Mouse (Mus musculus): ENCODE results near the gene Coro1b.
"Not testable (repeated sequence)": the region's sequence is repeated elsewhere in the genome, so short reads cannot be mapped to it uniquely, and the experiment has no call there.

Coro1b gene

DNA sequence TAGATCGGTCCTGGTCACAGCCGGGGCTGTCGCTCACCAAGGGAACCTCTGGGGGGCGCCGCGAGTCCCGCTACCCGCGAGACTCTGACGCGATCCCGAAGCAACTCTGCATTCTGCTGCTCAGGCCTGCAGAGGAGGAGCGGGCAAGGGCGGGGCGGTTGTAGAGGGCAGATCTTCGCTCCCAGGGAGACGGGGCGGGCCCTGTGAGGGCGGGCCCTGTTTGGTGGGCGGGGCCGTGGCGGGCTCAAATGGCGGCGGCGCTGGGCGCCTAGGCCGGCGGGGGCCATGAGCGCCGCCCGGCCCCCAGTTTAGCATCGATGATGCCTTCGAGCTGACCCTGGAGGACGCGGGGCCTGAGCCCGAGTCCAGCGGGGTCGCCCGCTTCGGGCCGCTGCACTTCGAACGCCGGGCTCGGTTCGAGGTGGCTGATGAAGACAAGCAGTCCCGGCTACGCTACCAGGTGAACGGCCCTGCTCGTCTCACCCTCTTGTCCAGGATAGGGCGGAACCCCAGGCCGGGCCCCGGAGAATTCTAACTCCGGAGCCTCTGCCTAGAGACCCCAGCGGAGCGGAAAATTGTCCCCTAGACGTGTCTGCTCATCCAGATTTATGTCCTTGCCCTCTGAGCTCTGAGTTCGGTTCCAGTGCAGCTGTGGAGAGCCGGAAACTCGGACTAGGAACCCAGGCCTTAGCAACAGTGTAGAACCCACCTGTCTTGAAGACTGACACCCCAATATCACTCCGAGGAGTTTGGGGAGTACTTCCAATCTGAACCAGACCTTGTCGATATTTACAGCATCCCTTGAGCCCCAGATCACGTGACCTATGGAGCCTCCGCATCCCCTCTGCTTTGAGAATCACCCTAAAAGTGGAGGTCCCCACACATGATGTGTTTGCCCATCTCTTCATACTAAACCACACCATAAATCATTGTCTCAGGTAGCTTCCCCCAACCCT is 22.4 kb upstream of the Coro1b start, which contains the start of gene Aip:
Aip (minus strand) TSS at position 118 of the 956 bp plus-strand sequence.
- H3K27me3 ChIP-seq (ENCODE audit: control insufficient read depth, insufficient read depth, low read length, poor library complexity, severe bottlenecking): no peaks in the 10 kb centered on the region
- DNase-seq (ENCODE audit: low read depth, low spot score): peak; percentile 99
- H3K36me3 ChIP-seq (ENCODE audit: control insufficient read depth, insufficient read depth, low read length, poor library complexity, severe bottlenecking): peaks cover 11% of the 10 kb centered on the region; the same call in 1 of the 2 replicates

DNA sequence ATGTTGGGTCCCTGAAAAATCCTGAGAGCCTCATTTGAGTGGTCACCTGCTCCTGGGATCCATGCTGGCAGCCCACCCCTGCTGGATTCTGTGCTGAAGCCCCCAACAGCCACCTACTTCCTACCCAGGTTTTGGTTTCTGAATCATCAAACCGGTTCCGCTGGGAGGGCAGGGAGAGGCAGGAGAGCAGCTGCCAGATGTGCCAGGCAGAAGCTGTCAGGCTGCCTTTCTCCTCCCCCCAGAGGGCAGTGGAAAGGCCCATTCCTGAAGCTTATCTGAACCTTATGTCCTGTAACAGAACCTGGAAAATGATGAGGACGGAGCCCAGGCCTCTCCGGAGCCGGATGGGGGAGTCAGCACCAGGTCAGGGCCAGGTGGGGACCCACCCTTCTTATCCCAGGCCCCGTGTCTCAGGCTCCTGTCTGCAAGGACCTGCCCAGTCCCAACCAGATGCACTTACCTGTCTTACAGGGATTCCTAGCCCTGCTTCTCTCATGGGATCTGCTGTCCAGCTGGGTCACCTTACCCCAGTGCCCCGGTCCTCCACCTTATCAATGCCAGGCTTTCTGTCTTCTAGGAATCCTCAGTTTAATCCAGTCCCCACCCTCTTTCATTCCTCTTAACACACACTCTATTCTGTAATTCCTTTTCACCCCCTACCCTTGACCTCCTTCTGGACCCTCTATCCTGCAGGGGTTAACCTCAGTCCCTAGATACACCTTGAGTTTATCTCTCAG is 21.5 kb upstream of the Coro1b start:
- DNase-seq (ENCODE audit: low read depth, low spot score): no peak
- Histone ChIP-seq H3K27me3 (ENCODE audit: control insufficient read depth, insufficient read depth, low read length, poor library complexity, severe bottlenecking) (no peaks in the 10 kb centered on the region), H3K36me3 (ENCODE audit: control insufficient read depth, insufficient read depth, low read length, poor library complexity, severe bottlenecking) (peaks cover 18% of the 10 kb centered on the region)

DNA sequence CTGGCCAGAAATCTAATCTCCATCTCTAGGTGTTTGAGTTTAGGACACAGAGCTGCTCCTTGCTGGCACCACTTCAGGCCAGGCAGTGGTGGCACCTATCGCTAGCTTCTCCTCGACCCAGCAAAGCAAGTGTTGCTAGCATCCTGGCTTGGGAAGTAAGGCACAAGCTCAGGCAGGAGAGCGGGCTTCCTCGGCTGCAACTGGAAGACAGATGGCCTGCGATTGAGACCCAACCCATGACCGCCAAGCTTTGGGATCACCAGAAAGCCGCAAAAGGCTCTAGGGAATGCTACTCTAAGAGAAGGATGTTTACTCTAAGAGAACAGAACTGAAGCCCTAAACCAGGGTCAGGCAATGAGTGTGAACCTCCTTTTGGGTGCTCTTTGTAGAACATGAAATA is 19.0 kb upstream of the Coro1b start:
- DNase-seq (ENCODE audit: low read depth, low spot score): no peak
- Histone ChIP-seq H3K36me3 (ENCODE audit: control insufficient read depth, insufficient read depth, low read length, poor library complexity, severe bottlenecking) (peaks cover 22% of the 10 kb centered on the region), H3K27me3 (ENCODE audit: control insufficient read depth, insufficient read depth, low read length, poor library complexity, severe bottlenecking) (no peaks in the 10 kb centered on the region)

DNA sequence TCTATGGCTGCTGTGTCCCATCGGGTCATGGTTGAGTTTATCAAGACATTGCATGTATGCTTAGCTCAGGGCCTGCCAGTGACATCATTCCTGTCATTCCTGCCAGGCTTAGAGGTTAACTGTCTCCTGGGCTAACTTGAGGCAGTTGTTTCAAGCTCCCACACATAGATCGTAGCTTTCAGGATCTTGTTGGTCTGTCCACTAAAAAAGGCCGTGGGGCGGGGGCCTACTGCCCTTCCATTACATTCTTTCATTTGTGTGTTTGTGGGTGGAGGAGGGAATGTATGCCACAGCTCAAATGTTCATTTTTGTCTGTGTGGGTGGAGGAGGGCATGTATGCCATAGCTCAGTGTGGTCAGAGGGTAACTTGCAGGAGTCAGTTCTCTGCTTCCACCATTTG is 18.3 kb upstream of the Coro1b start:
- Histone ChIP-seq H3K36me3 (ENCODE audit: control insufficient read depth, insufficient read depth, low read length, poor library complexity, severe bottlenecking) (peaks cover 22% of the 10 kb centered on the region), H3K27me3 (ENCODE audit: control insufficient read depth, insufficient read depth, low read length, poor library complexity, severe bottlenecking) (no peaks in the 10 kb centered on the region)
- DNase-seq (ENCODE audit: low read depth, low spot score): no peak

DNA sequence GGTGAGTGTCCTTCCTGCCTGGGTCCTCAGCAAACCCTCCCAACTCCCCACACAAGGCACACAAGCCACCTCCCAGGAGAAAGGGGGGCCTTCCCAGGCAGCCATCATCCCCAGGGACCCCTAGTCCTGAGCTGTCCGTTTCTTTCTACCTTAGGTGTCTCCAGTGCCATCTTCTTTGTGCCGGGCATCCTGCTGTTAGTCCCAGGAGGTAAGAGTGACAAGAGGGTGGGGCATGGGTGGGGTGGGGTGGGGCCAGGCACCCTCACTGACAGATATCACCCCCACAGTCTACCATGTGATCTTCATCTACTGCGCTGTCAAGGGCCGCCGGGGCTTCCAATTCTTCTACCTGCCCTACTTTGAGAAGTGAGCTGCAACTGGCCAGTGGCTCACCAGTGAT is 17.3 kb upstream of the Coro1b start:
- DNase-seq (ENCODE audit: low read depth, low spot score): no peak
- Histone ChIP-seq H3K27me3 (ENCODE audit: control insufficient read depth, insufficient read depth, low read length, poor library complexity, severe bottlenecking) (no peaks in the 10 kb centered on the region), H3K36me3 (ENCODE audit: control insufficient read depth, insufficient read depth, low read length, poor library complexity, severe bottlenecking) (peaks cover 22% of the 10 kb centered on the region)

DNA sequence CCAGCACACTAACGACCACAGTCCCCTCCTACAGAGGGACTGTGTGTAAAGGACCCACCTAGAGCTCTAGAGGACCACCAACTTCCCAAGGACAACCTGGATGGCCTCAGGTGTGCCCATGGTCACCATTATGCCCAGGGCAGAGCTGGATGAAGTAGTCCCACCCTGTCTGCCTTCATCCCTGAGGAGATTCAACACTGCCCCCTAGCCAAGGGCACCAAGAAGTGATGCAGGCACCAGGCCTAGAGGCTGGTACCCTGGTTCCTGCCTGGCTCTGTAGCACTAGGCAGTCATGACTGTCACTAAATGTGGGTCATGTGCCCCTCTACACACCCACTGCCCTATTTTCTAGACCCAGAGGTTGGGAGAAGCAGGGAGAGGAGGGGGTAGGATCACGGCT is 16.7 kb upstream of the Coro1b start:
- no peaks in the 10 kb centered on the region for H3K27me3 ChIP-seq (ENCODE audit: control insufficient read depth, insufficient read depth, low read length, poor library complexity, severe bottlenecking)
- no peak for DNase-seq (ENCODE audit: low read depth, low spot score)
- peaks cover 22% of the 10 kb centered on the region for H3K36me3 ChIP-seq (ENCODE audit: control insufficient read depth, insufficient read depth, low read length, poor library complexity, severe bottlenecking)

DNA sequence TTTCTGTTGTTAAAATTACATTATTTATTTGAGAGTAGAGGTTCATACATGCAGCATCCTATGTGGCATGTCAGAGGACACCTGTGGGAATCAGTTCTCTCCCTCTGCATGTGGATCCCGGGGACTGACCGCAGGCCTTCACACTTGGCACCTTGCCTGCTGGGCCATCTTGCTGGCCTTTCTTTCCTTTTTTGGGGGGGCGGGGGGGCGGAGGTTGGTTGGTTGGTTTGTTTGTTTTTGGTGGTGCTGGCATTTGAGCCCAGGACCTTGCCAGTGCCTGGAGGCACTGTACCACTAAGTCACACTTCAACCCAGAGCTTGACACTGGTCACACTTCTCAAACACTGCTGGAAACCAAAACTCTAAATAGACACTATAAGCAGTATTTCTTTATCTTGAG is 14.1 kb upstream of the Coro1b start:
- no peak for DNase-seq (ENCODE audit: low read depth, low spot score)
- Histone ChIP-seq H3K27me3 (ENCODE audit: control insufficient read depth, insufficient read depth, low read length, poor library complexity, severe bottlenecking) (no peaks in the 10 kb centered on the region), H3K36me3 (ENCODE audit: control insufficient read depth, insufficient read depth, low read length, poor library complexity, severe bottlenecking) (peaks cover 20% of the 10 kb centered on the region)

DNA sequence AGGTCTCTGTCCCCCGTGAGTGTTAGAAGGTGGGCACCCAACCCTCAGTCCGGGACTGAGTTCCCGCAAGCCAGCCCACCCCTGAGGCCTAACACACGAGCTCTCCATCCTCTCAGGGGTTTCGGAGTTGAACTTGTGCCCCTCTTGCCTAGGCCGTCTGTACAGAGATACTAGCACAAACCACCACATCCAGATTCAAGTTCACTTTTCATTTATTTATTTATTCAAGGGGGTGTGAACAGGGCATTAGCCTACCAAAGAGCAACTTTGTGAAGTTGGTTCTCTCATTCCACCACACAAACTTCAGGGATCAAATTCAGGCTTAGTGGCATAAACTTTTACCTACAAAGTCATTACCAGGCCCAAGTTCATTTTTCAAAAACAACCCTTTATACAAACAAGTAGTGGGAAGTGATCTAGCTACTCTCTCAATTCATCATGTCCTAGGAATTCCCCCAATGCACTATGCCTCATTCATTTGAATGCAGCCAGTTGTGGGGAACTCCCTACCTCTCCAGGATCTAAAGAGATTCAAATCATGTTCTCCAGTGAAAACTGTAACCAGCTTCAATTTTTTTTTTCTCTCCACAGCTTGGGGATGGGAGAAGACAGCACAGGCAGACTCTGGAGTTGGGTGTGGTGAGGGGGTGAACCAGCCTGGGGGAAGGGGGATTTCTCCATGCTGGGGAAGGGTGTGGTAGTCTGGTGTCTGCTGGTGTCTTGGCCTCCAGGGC is 13.0 kb upstream of the Coro1b start:
- not testable (repeated sequence) for H3K27me3 ChIP-seq (ENCODE audit: control insufficient read depth, insufficient read depth, low read length, poor library complexity, severe bottlenecking); DNase-seq (ENCODE audit: low read depth, low spot score)
- peaks cover 16% of the 10 kb centered on the region for H3K36me3 ChIP-seq (ENCODE audit: control insufficient read depth, insufficient read depth, low read length, poor library complexity, severe bottlenecking)

DNA sequence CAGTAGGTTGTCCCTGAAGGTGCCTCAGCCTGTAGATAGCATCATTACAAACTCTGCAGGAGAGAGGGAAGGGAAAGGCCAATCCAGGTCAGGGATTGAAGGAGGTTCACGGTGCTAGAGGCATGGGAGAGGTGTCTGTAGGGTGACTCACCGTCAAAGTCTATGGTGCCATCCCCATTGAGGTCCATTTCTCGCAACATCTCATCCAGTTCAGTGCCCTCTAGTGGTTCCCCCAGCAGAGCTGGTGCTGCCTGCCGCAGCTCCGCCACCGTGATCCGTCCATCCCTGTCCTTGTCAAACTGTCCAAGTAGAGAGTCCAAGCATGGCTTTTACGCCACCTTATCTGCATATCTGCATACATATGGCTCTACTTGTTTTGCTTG is 12.5 kb upstream of the Coro1b start:
- peaks cover 11% of the 10 kb centered on the region for H3K36me3 ChIP-seq (ENCODE audit: control insufficient read depth, insufficient read depth, low read length, poor library complexity, severe bottlenecking)
- not testable (repeated sequence) for H3K27me3 ChIP-seq (ENCODE audit: control insufficient read depth, insufficient read depth, low read length, poor library complexity, severe bottlenecking)
- DNase-seq (ENCODE audit: low read depth, low spot score): peak; percentile 48

DNA sequence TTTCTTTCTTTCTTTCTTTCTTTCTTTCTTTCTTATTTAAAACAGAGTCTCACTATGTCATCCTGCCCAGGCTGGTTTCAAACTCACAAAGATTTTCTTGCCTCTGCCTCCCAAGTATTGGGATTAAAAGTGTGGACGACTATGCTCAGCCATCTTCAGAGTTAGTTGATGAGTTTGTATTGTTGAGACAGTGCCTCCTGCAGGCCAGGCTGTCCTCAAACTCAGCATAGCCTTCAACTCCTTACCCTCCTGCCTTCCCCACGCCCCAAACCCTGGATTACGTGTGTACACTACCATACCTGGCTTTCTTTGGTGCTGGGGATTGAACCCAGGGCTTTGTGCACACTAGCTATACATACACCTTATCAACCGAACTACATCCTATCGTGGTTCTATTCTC is 12.0 kb upstream of the Coro1b start:
- DNase-seq (ENCODE audit: low read depth, low spot score): no peak
- Histone ChIP-seq H3K36me3 (ENCODE audit: control insufficient read depth, insufficient read depth, low read length, poor library complexity, severe bottlenecking) (peaks cover 6% of the 10 kb centered on the region), H3K27me3 (ENCODE audit: control insufficient read depth, insufficient read depth, low read length, poor library complexity, severe bottlenecking) (no peaks in the 10 kb centered on the region)

DNA sequence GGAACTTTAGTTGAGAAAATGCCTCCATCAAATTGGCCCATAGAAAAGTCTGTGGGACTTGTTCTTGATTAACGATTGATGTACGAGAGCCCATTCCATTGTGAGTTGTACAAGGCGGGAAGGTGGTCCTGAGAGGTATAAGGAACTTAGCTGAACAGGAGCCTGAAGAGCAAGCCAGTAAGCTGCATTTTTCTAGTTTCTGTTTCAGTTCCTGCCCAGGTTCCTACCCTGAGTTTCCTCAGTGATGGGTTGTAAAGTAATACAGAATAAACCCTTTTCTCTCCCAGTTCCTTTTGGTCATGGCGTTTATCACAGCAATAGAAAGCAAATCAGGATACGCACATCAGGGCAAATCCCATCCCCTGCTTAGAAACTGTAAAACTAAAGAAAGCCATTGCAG is 10.5 kb upstream of the Coro1b start:
- Histone ChIP-seq H3K27me3 (ENCODE audit: control insufficient read depth, insufficient read depth, low read length, poor library complexity, severe bottlenecking) (no peaks in the 10 kb centered on the region), H3K36me3 (ENCODE audit: control insufficient read depth, insufficient read depth, low read length, poor library complexity, severe bottlenecking) (peaks cover under 1% of the 10 kb centered on the region; the same call in 1 of the 2 replicates)
- peak; percentile 69 for DNase-seq (ENCODE audit: low read depth, low spot score)

DNA sequence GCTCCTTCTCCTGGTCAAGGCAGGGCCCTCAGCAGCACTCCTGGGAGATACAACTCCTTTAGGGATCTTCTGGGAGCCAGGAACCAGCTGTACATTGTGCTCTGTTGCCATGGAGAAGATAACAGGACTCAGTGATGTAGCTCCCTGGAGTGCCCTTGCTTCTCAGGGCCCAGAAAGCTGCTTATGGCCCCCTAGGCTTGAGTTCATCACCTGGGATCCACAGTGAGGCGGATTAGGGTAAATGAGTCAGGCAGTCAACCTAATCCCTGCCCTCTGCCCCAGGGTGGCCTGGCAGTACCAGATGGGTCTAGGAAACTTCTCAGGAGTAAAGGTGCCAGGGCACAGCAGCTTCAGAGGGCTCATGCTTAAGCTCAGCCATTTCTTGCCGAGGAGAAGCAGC is 9.0 kb upstream of the Coro1b start, which contains the start of gene Gpr152:
Gpr152 (plus strand) TSS at position 342 of the 400 bp plus-strand sequence.
- no peaks in the 10 kb centered on the region for H3K27me3 ChIP-seq (ENCODE audit: control insufficient read depth, insufficient read depth, low read length, poor library complexity, severe bottlenecking)
- no peak for DNase-seq (ENCODE audit: low read depth, low spot score)

DNA sequence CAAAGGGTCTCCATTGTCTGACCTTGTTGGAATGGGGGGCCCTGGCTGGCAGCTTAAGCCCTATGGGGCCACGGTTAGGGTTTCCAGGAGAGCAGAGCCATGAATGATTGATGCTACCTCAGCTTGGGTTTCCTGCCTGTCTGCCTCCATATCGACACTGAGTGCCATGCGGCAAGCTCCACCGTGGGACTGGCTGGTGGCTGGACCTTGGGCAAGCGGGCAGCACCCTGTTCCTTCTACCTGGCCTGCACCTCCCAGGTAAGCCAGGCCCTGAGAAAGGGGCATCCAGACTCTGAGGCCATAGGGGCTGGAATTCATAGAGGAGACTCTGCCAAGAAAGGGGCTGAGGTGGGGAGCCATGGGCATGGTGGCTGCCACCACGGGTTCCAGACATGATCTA is 8.3 kb upstream of the Coro1b start:
- DNase-seq (ENCODE audit: low read depth, low spot score): no peak
- no peaks in the 10 kb centered on the region for H3K36me3 ChIP-seq (ENCODE audit: control insufficient read depth, insufficient read depth, low read length, poor library complexity, severe bottlenecking)

More for the DNA sequence above, 9.0 kb upstream of the Coro1b start, which contains the start of gene Gpr152:
- H3K36me3 ChIP-seq (ENCODE audit: control insufficient read depth, insufficient read depth, low read length, poor library complexity, severe bottlenecking): no peaks in the 10 kb centered on the region

DNA sequence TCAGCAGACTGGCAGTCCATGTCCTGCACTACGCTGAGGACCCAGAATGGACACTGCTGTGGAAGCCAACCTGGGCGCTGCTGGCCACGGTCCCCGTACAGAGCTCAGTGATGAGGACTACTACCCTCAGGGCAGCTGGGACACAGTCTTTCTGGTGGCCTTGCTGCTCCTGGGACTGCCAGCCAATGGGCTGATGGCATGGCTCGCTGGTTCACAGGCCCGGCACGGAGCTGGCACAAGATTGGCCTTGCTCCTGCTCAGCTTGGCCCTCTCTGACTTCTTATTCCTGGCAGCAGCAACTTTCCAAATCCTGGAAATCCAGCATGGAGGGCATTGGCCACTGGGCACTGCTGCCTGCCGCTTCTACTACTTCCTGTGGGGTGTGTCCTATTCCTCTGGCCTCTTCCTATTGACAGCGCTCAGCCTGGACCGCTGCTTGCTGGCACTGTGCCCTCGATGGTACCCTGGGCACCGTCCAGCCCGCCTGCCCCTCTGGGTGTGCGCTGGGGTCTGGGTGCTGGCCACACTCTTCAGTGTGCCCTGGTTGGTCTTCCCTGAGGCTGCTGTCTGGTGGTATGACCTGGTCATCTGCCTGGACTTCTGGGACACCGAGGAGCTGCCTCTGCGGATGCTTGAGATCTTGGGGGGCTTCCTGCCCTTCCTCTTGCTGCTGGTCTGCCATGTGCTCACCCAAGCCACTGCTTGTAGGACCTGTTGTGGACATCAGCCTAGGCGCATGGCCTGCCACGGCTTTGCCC is 5.8 kb upstream of the Coro1b start:
- H3K27me3 ChIP-seq (ENCODE audit: control insufficient read depth, insufficient read depth, low read length, poor library complexity, severe bottlenecking): no peaks in the 10 kb centered on the region
- no peak for DNase-seq (ENCODE audit: low read depth, low spot score)
- H3K36me3 ChIP-seq (ENCODE audit: control insufficient read depth, insufficient read depth, low read length, poor library complexity, severe bottlenecking): no peaks in the 10 kb centered on the region

More for the DNA sequence above, 8.3 kb upstream of the Coro1b start:
- no peaks in the 10 kb centered on the region for H3K27me3 ChIP-seq (ENCODE audit: control insufficient read depth, insufficient read depth, low read length, poor library complexity, severe bottlenecking)

Measured in splenic B cell, adult 2 months (primary cell).